Mouse (Mus musculus) left cerebral cortex, postnatal 10 days (tissue): ENCODE results near the gene Shisal2a. TPM values are rescaled to one million over a fixed set of nuclear protein-coding genes. Genes with fewer than 3 reads are reported as not detected.

Experiments
- DNase-seq, 2 experiments: peaks; one replicate each; pipeline ENCODE4 v3.0.0; 2021 to 2022; ENCODE audit warnings: low spot score in 2 of 2, mixed read lengths in 1 of 2; ENCODE audit errors: extremely low spot score in 1 of 2
- intact Hi-C: fragments of 180-260 bp; cut with DNase I; formaldehyde crosslinking; loops from one replicate; pipeline ENCODE4 v1.15.1; 2025
- total RNA-seq, 2 experiments: library from RNA; stranded (reverse); gene quantifications; 2 replicates each; pipeline ENCODE4 v1.2.3; 2021

The Shisal2a gene
- total RNA-seq = not detected

- DNase-seq = no peak
- intact Hi-C loops = no loop called here
Observed at GRCm38 (mm10) chr4:108383183-108383714, at the start of gene Shisal2a. Shisal2a (minus strand) TSS chr4:108383349.

DNA sequence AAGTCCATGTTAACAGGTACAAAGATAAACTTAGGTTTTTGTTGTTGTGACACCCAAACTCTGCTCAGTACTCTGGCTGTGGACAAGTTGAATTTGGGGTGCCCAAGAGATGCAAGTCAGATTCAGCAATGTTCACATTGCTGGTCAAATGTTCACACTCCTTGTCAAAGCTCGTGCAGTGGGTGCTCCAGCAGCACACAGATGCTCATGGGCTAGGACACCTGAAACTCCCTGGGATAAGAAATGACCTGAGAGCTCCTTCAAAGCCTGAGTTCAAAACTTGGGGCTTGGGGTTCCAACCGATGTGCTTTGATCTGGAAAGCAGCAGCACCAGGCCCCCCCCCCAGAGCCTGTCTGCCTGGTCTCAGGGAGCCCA is 48.4 kb upstream of the Shisal2a start:
- DNase-seq = no peak
- intact Hi-C loops = no loop called here

DNA sequence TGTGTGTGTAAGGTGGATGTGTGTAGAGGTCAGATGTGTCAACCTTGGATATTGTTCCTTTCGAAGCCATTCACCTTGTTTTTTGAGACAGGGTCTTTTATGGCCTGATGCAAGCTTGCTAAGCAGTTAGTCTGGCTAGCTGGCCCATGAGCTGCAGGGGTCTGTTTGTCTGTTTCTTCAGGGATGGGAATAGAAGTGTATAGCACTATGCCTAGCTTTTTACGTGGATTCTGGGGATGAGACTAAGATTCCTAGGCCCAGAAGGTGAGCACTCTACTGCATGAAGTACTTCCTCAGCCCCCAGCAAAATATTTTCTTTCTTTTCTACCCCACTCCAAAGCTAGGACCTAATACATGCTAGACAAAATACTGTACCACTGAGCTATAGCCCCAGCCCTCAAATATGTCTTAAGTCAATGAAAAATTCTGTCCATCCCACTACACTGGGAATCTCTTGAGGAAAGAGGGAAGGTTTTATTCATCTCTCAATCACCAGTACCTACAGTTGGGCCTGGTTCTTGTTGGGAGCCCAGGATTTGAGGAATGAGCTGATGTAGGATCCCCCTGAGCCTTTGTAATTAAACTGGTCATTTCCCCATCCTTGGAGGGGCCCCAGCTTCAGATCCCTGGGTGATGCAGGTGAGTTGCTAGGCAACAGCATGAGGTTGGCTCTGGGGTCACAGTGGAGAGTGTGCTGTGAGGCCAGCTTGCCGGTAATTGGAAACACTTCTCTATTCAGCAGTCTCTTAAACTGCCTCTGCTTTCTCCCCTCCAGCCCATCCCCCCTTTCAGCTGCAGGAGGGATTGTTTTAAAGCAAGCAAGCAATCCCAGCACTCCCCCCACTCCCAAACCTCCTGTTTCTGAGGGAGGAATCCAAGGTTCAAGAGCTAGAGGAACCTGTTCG is 47.8 kb upstream of the Shisal2a start:
- intact Hi-C loops = no loop called here
- DNase-seq = peak in 1 of 2 experiments; percentile 19

DNA sequence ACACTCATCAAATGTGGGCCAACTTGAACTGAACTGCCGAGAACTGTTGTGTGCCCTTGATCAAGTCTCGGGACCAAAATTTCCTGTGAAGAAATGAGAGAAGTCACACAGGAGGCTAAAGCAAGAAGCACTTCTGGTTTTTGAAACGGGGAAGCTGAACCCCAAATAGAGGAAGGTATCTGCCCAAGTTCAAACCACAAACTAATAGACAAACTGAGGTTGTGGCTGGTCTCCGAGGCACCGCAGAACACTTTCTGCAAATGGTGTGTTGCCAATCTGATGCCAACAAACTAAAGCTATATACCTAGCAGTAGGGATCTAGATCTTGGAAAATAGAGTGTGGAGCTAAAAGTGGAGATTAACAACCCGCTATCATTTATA is 45.2 kb upstream of the Shisal2a start:
- no peak for DNase-seq
- intact Hi-C loops = no loop called here

GRCm38 (mm10) chr4:108427719-108428340 is 44.7 kb upstream of the Shisal2a start:
- intact Hi-C loops = no loop called here
- DNase-seq = no peak

- intact Hi-C loops = no loop called here
- DNase-seq = no peak
Observed at GRCm38 (mm10) chr4:108424587-108424986, 41.4 kb upstream of the Shisal2a start.

GRCm38 (mm10) chr4:108407621-108408020 is 24.5 kb upstream of the Shisal2a start:
- DNase-seq = no peak
- intact Hi-C loops = loop anchor here (2.0 kb wide), 1 partner anchor 51 kb away; the partner anchor contains the start of gene Tut4

- DNase-seq = no peak
Observed at GRCm38 (mm10) chr4:108406861-108407401, 23.8 kb upstream of the Shisal2a start, which contains the start of gene Gpx7. Gpx7 (minus strand) TSS chr4:108406961.

GRCm38 (mm10) chr4:108406138-108406860 is 23.1 kb upstream of the Shisal2a start:
- intact Hi-C loops = loop anchor here (2.0 kb wide), 1 partner anchor 53 kb away; the partner anchor contains the start of gene Tut4

More at GRCm38 (mm10) chr4:108406861-108407401, 23.8 kb upstream of the Shisal2a start, which contains the start of gene Gpx7:
- intact Hi-C loops = loop anchor here (2.0 kb wide), 1 partner anchor 52 kb away; the partner anchor contains the start of gene Tut4

GRCm38 (mm10) chr4:108405766-108406137 is 22.6 kb upstream of the Shisal2a start:
- intact Hi-C loops = loop anchor here (2.0 kb wide), 1 partner anchor 53 kb away; the partner anchor contains the start of gene Tut4
- peak in 1 of 2 experiments; percentile 19 for DNase-seq

More at GRCm38 (mm10) chr4:108406138-108406860, 23.1 kb upstream of the Shisal2a start:
- peak; percentile 53 to 84 for DNase-seq

- DNase-seq = no peak
- intact Hi-C loops = no loop called here
Observed at GRCm38 (mm10) chr4:108403861-108404635, 20.9 kb upstream of the Shisal2a start.

GRCm38 (mm10) chr4:108400395-108400794 is 17.2 kb upstream of the Shisal2a start:
- DNase-seq = no peak
- intact Hi-C loops = no loop called here

- intact Hi-C loops = no loop called here
- no peak for DNase-seq
Observed at GRCm38 (mm10) chr4:108394236-108394635, 11.1 kb upstream of the Shisal2a start.

DNA sequence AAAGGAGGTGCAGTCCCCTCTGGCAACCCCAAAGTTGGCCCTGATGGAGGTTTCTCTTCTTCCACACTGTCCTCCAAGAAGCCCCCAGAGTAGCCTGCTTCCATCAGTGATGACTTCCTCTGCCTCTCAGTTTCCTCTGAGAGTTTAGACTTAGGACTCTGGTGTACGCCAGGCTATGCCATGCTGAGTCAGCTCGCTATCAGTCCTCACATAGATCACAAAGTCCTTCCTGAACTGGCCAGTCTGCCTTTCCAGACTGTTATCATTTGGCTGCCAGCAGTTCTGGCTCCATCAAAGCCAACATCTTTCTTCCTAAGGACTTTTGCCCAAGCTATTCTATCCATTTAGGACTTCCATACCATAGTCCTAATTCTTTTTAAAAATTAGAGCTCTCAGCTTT is 9.4 kb upstream of the Shisal2a start:
- intact Hi-C loops = no loop called here
- DNase-seq = no peak

GRCm38 (mm10) chr4:108391124-108391523 is 8.0 kb upstream of the Shisal2a start:
- intact Hi-C loops = no loop called here

GRCm38 (mm10) chr4:108388741-108389140 is 5.6 kb upstream of the Shisal2a start:
- intact Hi-C loops = no loop called here
- no peak for DNase-seq

More at GRCm38 (mm10) chr4:108391124-108391523, 8.0 kb upstream of the Shisal2a start:
- no peak for DNase-seq

DNA sequence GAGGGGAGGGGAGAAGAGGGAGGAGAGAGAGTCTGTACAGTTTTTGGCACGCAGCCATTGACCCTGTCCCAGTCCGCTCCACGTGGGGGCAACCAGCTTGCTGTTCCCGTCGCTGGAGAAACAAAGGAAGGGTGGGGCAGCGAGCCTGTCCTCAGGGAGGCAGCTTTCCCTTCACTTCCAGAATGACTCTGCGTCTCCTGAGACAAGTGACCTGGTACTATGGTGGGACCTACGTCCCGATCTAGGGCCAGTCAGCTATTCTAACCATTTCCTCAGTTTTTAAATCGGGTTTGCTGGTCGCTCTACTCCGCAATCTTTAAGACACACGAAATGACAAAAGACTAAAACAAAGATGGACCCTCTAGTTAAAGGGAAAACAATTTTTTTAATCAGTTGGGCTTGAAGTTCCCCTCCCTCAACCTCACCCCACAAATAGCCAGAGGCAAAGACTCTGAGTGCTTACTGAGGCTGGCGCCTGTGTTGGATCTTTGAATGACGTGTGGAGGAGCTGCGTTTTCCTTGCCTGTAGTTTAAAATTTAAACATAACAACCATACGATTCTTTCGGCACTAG is 4.6 kb upstream of the Shisal2a start:
- intact Hi-C loops = no loop called here
- DNase-seq = peak; percentile 36 to 86
